Mouse (Mus musculus): ENCODE results near the gene Hspb8.
"Not testable (repeated sequence)": the region's sequence is repeated elsewhere in the genome, so short reads cannot be mapped to it uniquely, and the experiment has no call there.

The Hspb8 gene

GRCm38 (mm10) chr5:116434976-116435850 lies 12.5 kb upstream of the Hspb8 start:
- in situ Hi-C loops (cut with MboI; ENCODE audit: low sequenced_read_pairs), result no loop called here

GRCm38 (mm10) chr5:116432871-116433270 lies 10.2 kb upstream of the Hspb8 start:
- in situ Hi-C loops (cut with MboI; ENCODE audit: low sequenced_read_pairs), result no loop called here

- in situ Hi-C loops (cut with MboI; ENCODE audit: low sequenced_read_pairs), result no loop called here
Measured at GRCm38 (mm10) chr5:116426701-116427100, 4.0 kb upstream of the Hspb8 start.

- in situ Hi-C loops (cut with MboI; ENCODE audit: low sequenced_read_pairs), result not testable (repeated sequence)
Measured at GRCm38 (mm10) chr5:116425709-116426108, 3.0 kb upstream of the Hspb8 start.

GRCm38 (mm10) chr5:116425273-116425672 lies 2.6 kb upstream of the Hspb8 start:
- in situ Hi-C loops (cut with MboI; ENCODE audit: low sequenced_read_pairs), result no loop called here

- in situ Hi-C loops (cut with MboI; ENCODE audit: low sequenced_read_pairs), result no loop called here
Measured at GRCm38 (mm10) chr5:116423746-116424145, 1.1 kb upstream of the Hspb8 start.

DNA sequence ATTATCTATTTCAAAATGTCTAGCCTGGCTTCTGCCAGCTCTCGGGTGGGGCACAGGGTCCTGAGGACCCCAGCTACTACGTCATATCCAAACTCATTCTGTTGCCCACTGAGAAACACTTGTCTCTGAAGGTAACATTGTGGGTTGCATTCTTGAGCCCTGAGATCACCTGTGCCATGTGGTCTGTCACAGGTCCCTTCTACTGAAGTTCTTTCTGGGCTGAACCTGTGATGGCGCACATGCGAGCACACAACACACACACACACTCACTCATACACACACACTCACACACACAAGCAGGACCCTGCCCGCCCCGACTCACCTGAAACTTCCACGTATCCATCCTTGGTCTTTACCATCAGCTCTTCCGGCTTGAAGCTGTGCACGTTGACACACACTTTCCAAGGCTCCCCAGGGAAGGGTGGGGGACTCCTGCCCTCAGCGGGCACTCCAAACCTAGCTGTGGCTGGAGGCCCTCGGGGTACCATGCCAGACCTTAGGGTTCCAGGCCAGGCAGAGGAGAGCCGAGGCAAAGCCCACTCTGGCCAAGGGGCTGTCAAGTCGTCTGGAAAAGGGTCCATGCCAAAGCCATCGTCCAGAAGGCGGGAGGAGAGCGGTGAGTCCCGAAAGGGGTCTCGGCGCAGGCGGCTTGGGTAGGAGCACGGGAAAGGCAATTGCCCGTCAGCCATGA lies 728 bp downstream of the Hspb8 start:
- in situ Hi-C loops (cut with MboI; ENCODE audit: low sequenced_read_pairs), result no loop called here

DNA sequence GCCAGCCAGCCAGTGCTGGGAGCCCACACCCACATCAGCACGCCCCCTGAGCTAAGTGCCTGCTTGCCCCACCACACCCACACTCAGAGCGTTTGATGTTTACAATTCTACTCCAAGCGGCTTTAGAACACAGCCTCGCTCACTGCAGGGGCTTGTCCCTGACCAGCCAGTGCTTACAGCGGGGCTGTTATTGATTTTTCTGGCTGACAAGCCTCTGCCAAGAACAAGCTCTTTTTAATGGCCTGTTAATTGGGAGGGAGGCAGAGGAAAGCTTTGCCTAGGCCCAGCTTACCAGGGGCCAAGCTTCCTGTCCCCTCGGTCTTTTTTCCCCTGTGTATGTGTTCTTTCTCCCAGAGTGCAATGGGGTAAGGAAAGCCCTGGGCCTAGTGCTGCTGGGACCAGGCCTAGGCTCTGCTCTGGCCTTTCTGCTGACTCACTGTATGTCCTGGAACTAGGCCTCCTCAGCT lies 1.9 kb downstream of the Hspb8 start:
- in situ Hi-C loops (cut with MboI; ENCODE audit: low sequenced_read_pairs), result no loop called here

DNA sequence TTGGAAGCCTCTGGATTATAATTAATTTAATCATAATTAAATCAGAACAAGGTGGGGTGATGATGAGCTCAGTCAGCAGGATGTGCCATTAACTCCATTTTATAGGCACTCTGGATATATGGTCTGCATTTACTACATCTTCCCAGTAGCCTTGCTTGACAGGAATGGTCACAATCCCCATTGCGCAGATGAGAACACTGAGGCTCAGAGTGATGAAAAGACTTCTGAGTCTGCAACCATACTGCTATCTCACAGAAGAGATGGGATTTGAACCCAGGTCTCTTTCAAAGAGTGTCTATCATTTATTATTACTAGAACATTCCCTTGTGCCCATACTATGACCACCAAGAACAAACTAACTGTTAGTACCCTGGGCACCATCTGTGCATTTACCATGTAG lies 2.5 kb downstream of the Hspb8 start:
- in situ Hi-C loops (cut with MboI; ENCODE audit: low sequenced_read_pairs), result no loop called here

DNA sequence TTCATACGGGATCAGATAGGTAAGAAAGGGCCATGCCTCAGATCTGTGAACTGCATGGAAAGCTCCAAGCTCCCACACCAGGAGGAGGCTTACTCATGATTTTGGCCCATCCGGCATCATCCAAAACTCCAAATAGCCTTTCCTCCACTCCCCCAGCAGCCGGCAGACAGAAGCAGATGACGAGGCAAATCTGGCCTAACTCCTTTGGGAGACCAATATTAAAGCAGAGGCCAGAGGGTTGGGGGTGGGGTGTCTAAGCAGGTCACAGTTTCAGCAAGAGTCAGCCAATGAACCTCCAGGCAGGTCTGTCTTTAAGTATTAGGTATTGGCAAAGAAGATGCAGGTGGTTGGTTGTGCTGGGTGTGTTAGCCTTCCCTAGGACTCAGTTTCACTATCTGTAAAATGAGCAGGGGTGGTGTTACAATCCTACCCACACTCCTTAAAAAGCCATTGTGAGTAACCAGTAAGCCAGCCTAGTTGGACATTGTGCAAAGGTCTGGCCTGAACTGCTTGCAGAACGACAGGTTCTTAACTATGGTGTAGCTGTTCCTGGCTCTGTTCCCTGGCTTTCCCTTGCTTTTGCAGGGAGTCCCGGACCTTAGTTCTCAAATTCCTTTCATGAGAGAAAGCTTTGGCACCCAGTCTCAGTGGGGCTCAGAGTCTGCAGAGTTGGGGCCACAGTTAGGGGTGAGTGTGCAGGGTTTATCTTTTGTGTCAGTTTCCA lies 3.2 kb downstream of the Hspb8 start:
- in situ Hi-C loops (cut with MboI; ENCODE audit: low sequenced_read_pairs), result no loop called here

DNA sequence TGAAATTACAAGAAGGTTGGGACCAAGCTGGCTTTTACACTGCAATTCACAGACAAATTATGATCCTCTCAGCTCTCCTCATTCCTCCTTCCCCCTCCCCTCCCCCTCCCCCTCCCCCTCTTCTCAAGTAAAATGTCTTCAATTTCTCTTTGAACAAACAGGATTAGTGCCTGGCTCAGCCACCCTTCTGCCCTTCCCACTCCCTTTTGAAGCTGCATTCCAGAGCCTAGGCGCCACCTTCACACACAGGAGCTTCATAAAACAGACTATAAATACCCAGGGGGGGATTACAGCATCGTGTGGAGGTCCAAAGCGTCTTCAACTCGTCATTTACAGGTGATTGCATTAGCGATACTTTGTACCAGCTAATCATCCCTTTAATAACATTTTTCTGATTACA lies 6.5 kb downstream of the Hspb8 start:
- in situ Hi-C loops (cut with MboI; ENCODE audit: low sequenced_read_pairs), result no loop called here

DNA sequence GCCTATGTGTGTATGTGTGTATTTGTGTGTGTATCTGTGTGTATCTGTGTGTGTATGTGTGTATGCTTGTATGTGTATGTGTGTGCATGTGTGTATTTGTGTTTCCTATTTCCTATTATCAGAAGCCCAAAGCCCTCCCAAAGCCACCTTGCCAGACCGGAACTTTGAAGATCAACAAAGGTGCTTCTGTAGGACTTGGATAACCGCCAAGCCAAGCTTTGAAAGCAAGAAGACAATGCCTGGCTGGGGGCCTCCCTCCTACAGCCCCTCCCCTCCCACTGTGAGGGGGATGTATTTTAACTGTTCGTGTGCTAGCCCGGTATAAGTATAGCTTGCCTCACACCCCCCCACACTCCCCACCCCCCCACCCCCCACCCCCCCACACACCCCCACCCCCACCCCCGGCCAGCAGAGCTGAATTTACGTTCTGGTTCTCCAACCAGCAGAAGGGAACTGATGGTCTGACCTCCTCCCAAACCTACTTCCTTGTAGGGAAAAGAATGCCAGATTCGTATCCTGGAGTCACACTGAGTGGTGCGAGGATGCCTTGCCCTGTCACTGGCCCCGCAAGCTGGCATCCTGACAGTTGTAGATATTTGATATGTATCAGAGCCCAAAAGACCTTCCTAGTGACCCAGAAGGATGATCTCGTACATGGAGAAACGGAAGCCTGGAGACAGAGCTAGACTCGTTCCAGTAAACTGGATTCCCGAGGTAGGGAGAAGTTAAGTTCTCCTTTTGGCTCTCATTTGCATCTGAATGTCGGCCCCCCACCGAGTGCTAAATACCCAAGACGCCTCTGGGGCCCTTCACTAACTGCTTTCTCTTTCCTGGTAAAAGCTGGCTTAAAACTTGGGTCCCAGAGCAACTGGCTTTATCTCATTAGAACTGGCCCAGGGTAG lies 12.7 kb downstream of the Hspb8 start:
- in situ Hi-C loops (cut with MboI; ENCODE audit: low sequenced_read_pairs), result no loop called here

DNA sequence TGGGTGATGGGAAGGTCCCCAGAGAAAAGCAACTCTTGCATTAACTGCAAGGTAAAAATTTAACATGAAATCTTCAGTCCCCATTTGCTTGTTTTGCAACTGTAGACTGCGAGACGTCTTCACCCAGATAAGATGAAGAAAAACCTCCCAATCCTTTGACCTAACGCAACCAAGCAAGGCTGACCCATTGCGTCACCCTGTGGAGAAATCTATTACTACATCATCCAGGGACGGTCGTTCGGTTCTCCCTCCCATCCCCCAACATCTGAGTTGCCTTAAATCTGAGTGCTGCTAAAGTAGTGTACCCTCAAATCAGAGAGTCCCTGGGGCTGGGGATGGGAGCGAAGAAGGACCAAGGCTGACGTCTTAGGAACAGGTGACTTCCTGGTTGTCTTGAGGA lies 13.7 kb downstream of the Hspb8 start:
- in situ Hi-C loops (cut with MboI; ENCODE audit: low sequenced_read_pairs), result no loop called here

GRCm38 (mm10) chr5:116407936-116408335 lies 14.7 kb downstream of the Hspb8 start:
- in situ Hi-C loops (cut with MboI; ENCODE audit: low sequenced_read_pairs), result no loop called here

DNA sequence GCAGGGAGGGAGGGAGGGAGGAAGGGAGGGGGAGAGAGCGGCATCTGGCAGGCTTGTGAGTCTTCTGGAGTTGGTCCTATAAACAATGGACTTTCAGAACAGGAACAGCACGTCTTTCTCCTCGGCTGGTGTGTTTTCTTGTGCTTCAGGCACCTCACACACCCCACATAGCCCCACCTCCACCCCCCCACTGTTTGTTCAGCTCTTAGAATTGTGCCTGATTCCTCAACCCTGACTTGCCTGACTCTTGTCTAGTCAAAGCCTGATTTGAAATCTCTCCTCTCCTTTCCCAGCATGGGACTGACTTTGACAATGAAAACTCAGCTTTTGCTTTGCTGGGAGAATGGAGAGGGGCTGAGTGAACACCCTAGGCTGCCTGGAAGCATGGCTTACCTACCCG lies 15.3 kb downstream of the Hspb8 start:
- in situ Hi-C loops (cut with MboI; ENCODE audit: low sequenced_read_pairs), result no loop called here

GRCm38 (mm10) chr5:116406507-116406906 lies 16.2 kb downstream of the Hspb8 start:
- in situ Hi-C loops (cut with MboI; ENCODE audit: low sequenced_read_pairs), result no loop called here

- in situ Hi-C loops (cut with MboI; ENCODE audit: low sequenced_read_pairs), result no loop called here
Measured at GRCm38 (mm10) chr5:116405934-116406333, 16.7 kb downstream of the Hspb8 start.

GRCm38 (mm10) chr5:116404063-116404462 lies 18.6 kb downstream of the Hspb8 start:
- in situ Hi-C loops (cut with MboI; ENCODE audit: low sequenced_read_pairs), result no loop called here

- in situ Hi-C loops (cut with MboI; ENCODE audit: low sequenced_read_pairs), result no loop called here
Measured at GRCm38 (mm10) chr5:116400801-116401200, 21.9 kb downstream of the Hspb8 start.

DNA sequence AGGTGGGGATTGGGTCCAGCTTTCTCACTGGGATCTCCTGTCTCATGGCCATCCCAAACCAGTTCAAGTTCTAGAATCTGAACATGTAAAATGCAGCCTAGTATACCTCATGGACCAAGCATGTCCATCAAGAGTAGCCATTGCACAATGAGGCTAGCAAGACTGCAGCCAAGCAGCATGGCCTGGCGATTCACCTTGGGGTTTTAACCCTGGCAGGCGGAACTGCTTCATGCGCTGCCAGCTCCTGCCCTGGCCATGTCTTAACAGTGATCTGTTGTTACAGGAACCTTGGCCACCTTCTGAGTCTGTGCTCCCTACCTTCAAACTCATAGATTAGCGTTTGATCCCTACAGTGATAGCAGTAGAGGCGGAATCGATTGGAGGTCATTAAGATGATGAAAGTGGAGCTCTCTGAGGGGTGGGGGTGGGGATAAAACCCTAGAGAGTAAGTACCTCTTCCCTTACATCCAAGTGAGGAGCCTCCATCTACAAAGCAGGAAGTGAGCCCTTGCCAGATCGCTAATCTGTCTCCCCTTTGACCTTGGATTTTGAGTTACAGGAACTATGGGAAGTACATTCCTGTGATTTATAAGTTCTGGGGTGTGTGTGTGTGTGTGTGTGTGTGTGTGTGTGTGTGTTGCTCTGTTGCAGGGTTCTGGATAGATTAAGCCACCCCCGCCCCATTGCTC lies 22.5 kb downstream of the Hspb8 start:
- in situ Hi-C loops (cut with MboI; ENCODE audit: low sequenced_read_pairs), result no loop called here
